Mouse (Mus musculus): ENCODE measurements around the gene Ano4.

DNA sequence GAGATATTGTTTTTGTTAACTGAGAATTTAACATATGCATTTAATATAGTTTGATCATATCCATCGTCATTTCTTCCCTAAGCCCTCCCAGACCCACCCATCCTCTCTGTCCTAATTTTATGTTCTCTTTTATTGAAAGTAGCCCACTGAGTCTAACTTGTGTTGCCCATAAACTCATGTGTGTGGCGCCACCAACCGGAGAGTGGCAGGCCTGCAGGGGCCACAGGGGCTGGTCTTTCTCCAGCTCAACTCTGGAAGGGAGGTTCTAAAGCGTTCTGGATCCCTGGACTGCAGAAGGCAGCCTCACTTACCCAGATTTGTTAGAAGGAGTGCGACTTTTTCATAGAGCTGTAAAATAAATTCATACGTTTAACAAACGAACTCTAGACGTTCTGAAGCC lies 361.1 kb downstream of the Ano4 start:
- peak; percentile 7 for TF ChIP-seq CTCF (IDR thresholded peaks at IDR 0.05; ENCODE audit: control insufficient read depth, insufficient read depth, insufficient read length)
- TF ChIP-seq MYOD1 (IDR thresholded peaks at IDR 0.05; ENCODE audit: control insufficient read depth, insufficient read length, low read depth) = no peak
- TF ChIP-seq USF1 (IDR thresholded peaks at IDR 0.05; ENCODE audit: low read depth) = no peak
- no peak for TF ChIP-seq MAX (IDR thresholded peaks at IDR 0.05)
- no peak for TF ChIP-seq CEBPB (IDR thresholded peaks at IDR 0.05; ENCODE audit: low read depth)
- TF ChIP-seq MYOG (IDR thresholded peaks at IDR 0.05; ENCODE audit: control insufficient read depth, extremely low read depth, insufficient read length) = no peak
